Mouse (Mus musculus) midbrain, embryonic 14.5 days (tissue): Measurements from ENCODE around the gene Iqcf3. TPM values are rescaled to one million over a fixed set of nuclear protein-coding genes. Genes with fewer than 3 reads are reported as not detected.

Experiments used
- ATAC-seq: fragments of 200-750 bp; cut with Nextera tagmentation; 2 replicates; pipeline ENCODE4 v1.8.0; 2017; ENCODE audit warnings: moderate number of reproducible peaks, moderate library complexity; ENCODE audit not compliant: low FRiP score, low TSS enrichment
- DNase-seq: peaks from one replicate; pipeline ENCODE4 v3.0.0-alpha.2; 2015
- H3K27ac ChIP-seq: fragments of 300-500 bp; sonication (generic); replicated peaks from 2 replicates; pipeline ENCODE4 v1.5.1; 2014; ENCODE audit warnings: mild to moderate bottlenecking, low read depth, low read length, moderate library complexity
- H3K27me3 ChIP-seq: fragments of 300-500 bp; sonication (generic); 2 replicates; pipeline ENCODE4 v1.6.1; 2014; ENCODE audit warnings: low read length, control low read depth, mixed read lengths; ENCODE audit not compliant: control insufficient read depth, insufficient read depth
- H3K36me3 ChIP-seq: fragments of 300-500 bp; sonication (generic); 2 replicates; pipeline ENCODE4 v1.6.1; 2014; ENCODE audit warnings: low read length, control low read depth; ENCODE audit not compliant: control insufficient read depth, insufficient read depth
- H3K4me1 ChIP-seq: fragments of 300-500 bp; sonication (generic); 2 replicates; pipeline ENCODE4 v1.6.1; 2014; ENCODE audit warnings: mild to moderate bottlenecking, antibody characterized with exemption, low read length, control low read depth; ENCODE audit not compliant: control insufficient read depth, insufficient read depth
- H3K4me2 ChIP-seq: fragments of 300-500 bp; sonication (generic); 2 replicates; pipeline ENCODE4 v1.6.1; 2014; ENCODE audit warnings: mild to moderate bottlenecking, low read length, moderate library complexity
- H3K4me3 ChIP-seq: fragments of 300-500 bp; sonication (generic); replicated peaks from 2 replicates; pipeline ENCODE4 v1.5.1; 2014; ENCODE audit warnings: low read depth, low read length
- H3K9ac ChIP-seq: fragments of 300-500 bp; sonication (generic); replicated peaks from 2 replicates; pipeline ENCODE4 v1.6.1; 2014; ENCODE audit warnings: mild to moderate bottlenecking, low read length, moderate library complexity
- H3K9me3 ChIP-seq: fragments of 300-500 bp; sonication (generic); 2 replicates; pipeline ENCODE4 v1.6.1; 2016; ENCODE audit warnings: low read length, control low read depth, mixed read lengths; ENCODE audit not compliant: control insufficient read depth
- WGBS: fragments of 180-500 bp; shearing (Covaris S2); extraction: QIAGEN DNeasy Blood & Tissue Kit; methylation state at CpG from one replicate; pipeline ENCODE4 v1.1.7; 2014; 5-methylcytosine and 5-hydroxymethylcytosine counted together
- polyA plus RNA-seq: library from polyadenylated mRNA; unstranded; fragments of >200 nt; fragmentation: Nextera tagmentation; extraction: Ambion mirVana; gene quantifications from 2 replicates; pipeline ENCODE4 v1.2.1, GENCODE M21; 2014

Gene Iqcf3
- polyA plus RNA-seq, 1 experiment from 2014 or later, result not detected

- Histone ChIP-seq H3K4me3 (peak within 1 kb of the TSS; percentile 42), H3K36me3 (peaks cover 37% of the 10 kb centered on the region), H3K27me3 (no peaks in the 10 kb centered on the region), H3K9ac (peak within 1 kb of the TSS; percentile 85), H3K27ac (peak within 1 kb of the TSS; percentile 85), H3K9me3 (no peaks in the 10 kb centered on the region), H3K4me1 (peaks cover 20% of the 10 kb centered on the region), H3K4me2 (peak within 1 kb of the TSS; percentile 92)
- peak; percentile 62 for DNase-seq
- 26% methylated on average over 26 of the region's 26 CpGs for whole genome bisulfite sequencing
- ATAC-seq, result peak; percentile 49; the same call in 1 of the 2 replicates
These were observed 95.7 kb downstream of the Iqcf3 start, which contains the start of gene Gpr62 for GRCm38 (mm10) chr9:106465571-106466200. Gene Gpr62, minus strand, starts transcription at chr9:106465938.

GRCm38 (mm10) chr9:106464751-106465541 lies 96.5 kb downstream of the Iqcf3 start:
- Histone ChIP-seq H3K36me3 (peaks cover 44% of the 10 kb centered on the region), H3K27me3 (no peaks in the 10 kb centered on the region), H3K9me3 (no peaks in the 10 kb centered on the region), H3K4me1 (peaks cover 22% of the 10 kb centered on the region), H3K9ac (peak overlapping the region; percentile 85), H3K4me2 (peak overlapping the region; percentile 92), H3K27ac (peak overlapping the region; percentile 85), H3K4me3 (peak overlapping the region; percentile 42)
- ATAC-seq (peak; percentile 74), DNase-seq (peak; percentile 93)
- 2% methylated on average over 96 of the region's 99 CpGs for WGBS

GRCm38 (mm10) chr9:106463122-106464063 lies 98.0 kb downstream of the Iqcf3 start:
- Histone ChIP-seq H3K9me3 (no peaks in the 10 kb centered on the region), H3K27ac (no peak overlapping the region; the same call in 1 of the 2 replicates), H3K27me3 (no peaks in the 10 kb centered on the region), H3K9ac (no peak overlapping the region), H3K4me3 (no peak overlapping the region), H3K4me2 (no peak overlapping the region), H3K36me3 (peaks cover 52% of the 10 kb centered on the region), H3K4me1 (peaks cover 26% of the 10 kb centered on the region)
- ATAC-seq (no peak), DNase-seq (no peak)
- 81% methylated on average over 21 of the region's 21 CpGs for WGBS

- H3K9me3 ChIP-seq, result no peaks in the 10 kb centered on the region
- no peak for DNase-seq
- H3K4me2 ChIP-seq, result no peak overlapping the region
- WGBS, result 90% methylated on average over 12 of the region's 12 CpGs
- H3K27me3 ChIP-seq, result no peaks in the 10 kb centered on the region
- no peak overlapping the region for H3K4me3 ChIP-seq
- H3K9ac ChIP-seq, result no peak overlapping the region
- no peak overlapping the region for H3K27ac ChIP-seq
- H3K4me1 ChIP-seq, result peaks cover 36% of the 10 kb centered on the region
- ATAC-seq, result no peak
- H3K36me3 ChIP-seq, result peaks cover 53% of the 10 kb centered on the region
These were observed 99.0 kb downstream of the Iqcf3 start for GRCm38 (mm10) chr9:106462430-106462800.

GRCm38 (mm10) chr9:106461641-106462429 lies 99.6 kb downstream of the Iqcf3 start:
- ATAC-seq (no peak), DNase-seq (no peak)
- H3K9ac ChIP-seq, result no peak overlapping the region
- peaks cover 42% of the 10 kb centered on the region for H3K4me1 ChIP-seq
- H3K4me3 ChIP-seq, result no peak overlapping the region
- peaks cover 53% of the 10 kb centered on the region for H3K36me3 ChIP-seq
- no peaks in the 10 kb centered on the region for H3K9me3 ChIP-seq
- H3K27me3 ChIP-seq, result no peaks in the 10 kb centered on the region
- WGBS, result 83% methylated on average over 16 of the region's 16 CpGs
- no peak overlapping the region for H3K4me2 ChIP-seq
- H3K27ac ChIP-seq, result no peak overlapping the region

- H3K4me1 ChIP-seq, result peaks cover 49% of the 10 kb centered on the region
These were observed 100.4 kb downstream of the Iqcf3 start for GRCm38 (mm10) chr9:106461026-106461415.

GRCm38 (mm10) chr9:106460401-106461025 lies 100.9 kb downstream of the Iqcf3 start:
- no peak overlapping the region for H3K4me2 ChIP-seq
- DNase-seq (no peak), ATAC-seq (no peak)
- no peak overlapping the region for H3K27ac ChIP-seq
- peaks cover 53% of the 10 kb centered on the region for H3K36me3 ChIP-seq
- peaks cover 49% of the 10 kb centered on the region for H3K4me1 ChIP-seq
- no peaks in the 10 kb centered on the region for H3K27me3 ChIP-seq
- no peaks in the 10 kb centered on the region for H3K9me3 ChIP-seq
- H3K9ac ChIP-seq, result no peak overlapping the region
- H3K4me3 ChIP-seq, result no peak overlapping the region
- 77% methylated on average over 18 of the region's 18 CpGs for WGBS

More at GRCm38 (mm10) chr9:106461026-106461415, 100.4 kb downstream of the Iqcf3 start:
- WGBS, result 96% methylated on average over 9 of the region's 9 CpGs
- Histone ChIP-seq H3K4me2 (no peak overlapping the region), H3K36me3 (peaks cover 53% of the 10 kb centered on the region), H3K27ac (no peak overlapping the region), H3K9me3 (no peaks in the 10 kb centered on the region), H3K9ac (no peak overlapping the region), H3K27me3 (no peaks in the 10 kb centered on the region), H3K4me3 (no peak overlapping the region)
- ATAC-seq (no peak), DNase-seq (no peak)
